Mouse (Mus musculus): ENCODE data around the gene Fitm1.

Fitm1 gene

GRCm38 (mm10) chr14:55575302-55575701, at the start of gene Fitm1:
Fitm1 (plus strand) TSS chr14:55575617.
- no peak for DNase-seq (ENCODE audit: low read depth, low spot score)

- DNase-seq (ENCODE audit: low read depth, low spot score), result no peak
Observed at GRCm38 (mm10) chr14:55526674-55527073, 48.7 kb upstream of the Fitm1 start.

GRCm38 (mm10) chr14:55527940-55528339, 47.5 kb upstream of the Fitm1 start:
- DNase-seq (ENCODE audit: low read depth, low spot score), result peak; percentile 71

- peak; percentile 68 for DNase-seq (ENCODE audit: low read depth, low spot score)
Observed at GRCm38 (mm10) chr14:55536116-55536745, 39.2 kb upstream of the Fitm1 start.

GRCm38 (mm10) chr14:55540067-55540786, 35.2 kb upstream of the Fitm1 start, which contains the start of gene Pck2:
Pck2 (plus strand) TSS chr14:55540266.
- peak; percentile 96 for DNase-seq (ENCODE audit: low read depth, low spot score)

- peak; percentile 79 for DNase-seq (ENCODE audit: low read depth, low spot score)
Observed at GRCm38 (mm10) chr14:55540787-55541321, 34.6 kb upstream of the Fitm1 start.

GRCm38 (mm10) chr14:55542268-55542667, 33.1 kb upstream of the Fitm1 start:
- no peak for DNase-seq (ENCODE audit: low read depth, low spot score)

GRCm38 (mm10) chr14:55544334-55544733, 31.1 kb upstream of the Fitm1 start:
- peak; percentile 17 for DNase-seq (ENCODE audit: low read depth, low spot score)

- no peak for DNase-seq (ENCODE audit: low read depth, low spot score)
Observed at GRCm38 (mm10) chr14:55550191-55550590, 25.2 kb upstream of the Fitm1 start.

- no peak for DNase-seq (ENCODE audit: low read depth, low spot score)
Observed at GRCm38 (mm10) chr14:55551347-55551746, 24.1 kb upstream of the Fitm1 start.

GRCm38 (mm10) chr14:55551794-55552193, 23.6 kb upstream of the Fitm1 start:
- no peak for DNase-seq (ENCODE audit: low read depth, low spot score)

GRCm38 (mm10) chr14:55554635-55555034, 20.8 kb upstream of the Fitm1 start:
- DNase-seq (ENCODE audit: low read depth, low spot score), result no peak

GRCm38 (mm10) chr14:55555788-55556187, 19.6 kb upstream of the Fitm1 start:
- no peak for DNase-seq (ENCODE audit: low read depth, low spot score)

GRCm38 (mm10) chr14:55557003-55557402, 18.4 kb upstream of the Fitm1 start:
- peak; percentile 94 for DNase-seq (ENCODE audit: low read depth, low spot score)

- peak; percentile 59 for DNase-seq (ENCODE audit: low read depth, low spot score)
Observed at GRCm38 (mm10) chr14:55557587-55557986, 17.8 kb upstream of the Fitm1 start.

- peak; percentile 52 for DNase-seq (ENCODE audit: low read depth, low spot score)
Observed at GRCm38 (mm10) chr14:55558740-55559448, 16.5 kb upstream of the Fitm1 start.

- peak; percentile 97 for DNase-seq (ENCODE audit: low read depth, low spot score)
Observed at GRCm38 (mm10) chr14:55559799-55560201, 15.6 kb upstream of the Fitm1 start, which contains the start of gene Dcaf11. Dcaf11 (plus strand) TSS chr14:55560006.

GRCm38 (mm10) chr14:55560202-55561073, 15.0 kb upstream of the Fitm1 start, which contains the start of gene A730061H03Rik:
A730061H03Rik (minus strand) TSS chr14:55560406.
- peak; percentile 100 for DNase-seq (ENCODE audit: low read depth, low spot score)

- DNase-seq (ENCODE audit: low read depth, low spot score), result no peak
Observed at GRCm38 (mm10) chr14:55561860-55562259, 13.6 kb upstream of the Fitm1 start.

- no peak for DNase-seq (ENCODE audit: low read depth, low spot score)
Observed at GRCm38 (mm10) chr14:55563249-55563648, 12.2 kb upstream of the Fitm1 start.

GRCm38 (mm10) chr14:55565748-55566147, 9.7 kb upstream of the Fitm1 start:
- no peak for DNase-seq (ENCODE audit: low read depth, low spot score)
